Mouse (Mus musculus) liver, adult (tissue): ENCODE data around the gene Fam180a.

Source experiments
- GATA4 ChIP-seq: IDR thresholded peaks from 2 replicates; pipeline ENCODE4 v1.6.1; 2014; ENCODE audit warnings: mild to moderate bottlenecking, low read length; ENCODE audit not compliant: insufficient replicate concordance

The Fam180a gene

GRCm38 (mm10) chr6:35323046-35323445 is 2.9 kb downstream of the Fam180a start:
- TF ChIP-seq GATA4, result no peak

GRCm38 (mm10) chr6:35321105-35321504 is 4.8 kb downstream of the Fam180a start:
- TF ChIP-seq GATA4, result no peak

GRCm38 (mm10) chr6:35319850-35320249 is 6.1 kb downstream of the Fam180a start:
- no peak for TF ChIP-seq GATA4

- no peak for TF ChIP-seq GATA4
Observed at GRCm38 (mm10) chr6:35313520-35313919, 12.4 kb downstream of the Fam180a start.

- no peak for TF ChIP-seq GATA4
Observed at GRCm38 (mm10) chr6:35309406-35309805, 16.5 kb downstream of the Fam180a start.

- TF ChIP-seq GATA4, result no peak
Observed at GRCm38 (mm10) chr6:35308037-35308436, 17.9 kb downstream of the Fam180a start, which contains the start of gene Slc13a4. TSS of gene Slc13a4 (minus strand) at chr6:35308131.

- no peak for TF ChIP-seq GATA4
Observed at GRCm38 (mm10) chr6:35307136-35307535, 18.8 kb downstream of the Fam180a start.

- TF ChIP-seq GATA4, result peak; percentile 94
Observed at GRCm38 (mm10) chr6:35303355-35303900, 22.5 kb downstream of the Fam180a start.

GRCm38 (mm10) chr6:35302581-35302980 is 23.4 kb downstream of the Fam180a start:
- TF ChIP-seq GATA4, result no peak

GRCm38 (mm10) chr6:35298323-35298722 is 27.6 kb downstream of the Fam180a start:
- TF ChIP-seq GATA4, result no peak

GRCm38 (mm10) chr6:35297516-35298227 is 28.3 kb downstream of the Fam180a start:
- no peak for TF ChIP-seq GATA4

GRCm38 (mm10) chr6:35297001-35297400 is 28.9 kb downstream of the Fam180a start:
- peak; percentile 34; the same call in 1 of the 2 replicates for TF ChIP-seq GATA4

- TF ChIP-seq GATA4, result no peak
Observed at GRCm38 (mm10) chr6:35294964-35295363, 31.0 kb downstream of the Fam180a start.

- TF ChIP-seq GATA4, result no peak
Observed at GRCm38 (mm10) chr6:35289676-35290075, 36.3 kb downstream of the Fam180a start.

GRCm38 (mm10) chr6:35288920-35289319 is 37.0 kb downstream of the Fam180a start:
- no peak for TF ChIP-seq GATA4

GRCm38 (mm10) chr6:35288114-35288761 is 37.7 kb downstream of the Fam180a start:
- TF ChIP-seq GATA4, result peak; percentile 34; the same call in 1 of the 2 replicates
